Mouse (Mus musculus) myocyte (in vitro differentiated cells): ENCODE data around the gene Otos.

Experiments
- POLR2A ChIP-seq: IDR thresholded peaks from one replicate; pipeline ENCODE4 v1.6.1; 2011; ENCODE audit warnings: low read depth, mild to moderate bottlenecking, control low read depth, moderate library complexity; ENCODE audit not compliant: insufficient read length
- REST ChIP-seq: IDR thresholded peaks from one replicate; pipeline ENCODE4 v1.6.1; 2011; ENCODE audit warnings: mild to moderate bottlenecking, control low read depth, moderate library complexity; ENCODE audit not compliant: insufficient read depth, insufficient read length
- TCF12 ChIP-seq: IDR thresholded peaks from one replicate; pipeline ENCODE4 v1.6.1; 2011; ENCODE audit warnings: mild to moderate bottlenecking, control low read depth; ENCODE audit not compliant: poor library complexity, insufficient read depth, severe bottlenecking

DNA sequence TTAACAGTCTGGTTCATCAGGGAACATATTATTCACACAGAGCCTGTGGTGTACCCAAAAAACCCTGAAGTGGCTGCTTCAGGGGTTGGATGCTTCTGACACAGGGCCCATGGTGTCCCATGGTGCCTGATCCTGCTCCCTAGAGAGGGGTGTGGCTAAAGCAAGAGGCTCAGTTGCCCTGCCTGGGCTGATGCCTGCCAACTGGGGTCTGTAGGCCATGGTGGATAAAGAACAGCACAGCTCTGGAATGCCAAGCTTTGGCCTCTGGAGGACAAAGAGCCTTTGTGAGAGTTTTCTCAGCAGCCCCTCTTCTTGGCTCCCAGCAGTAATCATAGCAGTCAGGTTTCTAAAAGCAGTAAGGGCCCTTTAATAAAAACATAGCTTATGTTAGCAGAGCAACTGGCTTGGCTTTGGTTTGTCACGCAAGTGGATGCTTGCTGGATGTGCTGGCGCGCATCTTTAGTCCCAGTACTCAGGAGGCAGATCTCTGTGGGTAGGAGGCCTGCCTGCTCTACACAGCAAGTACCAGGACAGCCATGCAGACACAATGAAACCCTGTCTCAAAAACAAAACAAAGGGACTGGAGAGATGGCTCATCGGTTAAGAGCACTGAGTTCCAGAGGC, 13.6 kb downstream of the Otos start:
- TF ChIP-seq POLR2A (no peak), TCF12 (no peak), REST (no peak)
